Mouse (Mus musculus): ENCODE data around the gene Mamdc4.

DNA sequence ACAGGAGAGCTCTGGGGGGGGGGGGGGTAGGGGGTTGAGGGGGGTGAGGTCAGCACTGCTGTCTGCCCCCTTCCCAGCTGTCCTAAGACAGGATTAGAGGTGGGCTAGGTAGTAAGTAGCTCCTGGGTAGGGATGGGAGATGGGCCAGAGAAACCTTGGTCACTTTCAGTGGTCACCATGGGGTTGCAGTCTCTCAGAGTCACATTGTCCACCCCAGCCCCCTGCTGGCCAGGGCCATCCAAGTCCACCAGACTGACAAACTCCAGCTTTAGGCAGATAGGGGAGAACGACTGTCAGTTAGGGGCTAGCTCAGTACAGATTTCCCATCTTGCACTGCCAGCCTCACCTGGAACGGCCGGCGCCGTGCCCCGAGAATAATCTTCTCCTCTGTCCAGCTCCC is 8.1 kb downstream of the Mamdc4 start:
- no peak for TF ChIP-seq CTCF (IDR thresholded peaks at IDR 0.05; ENCODE audit: low read depth, low read length)
- no peak for TF ChIP-seq POLR2A (IDR thresholded peaks at IDR 0.05; ENCODE audit: borderline replicate concordance, low read depth, low read length)

Data from bone marrow macrophage, adult 2 months (primary cell).